Mouse (Mus musculus) olfactory bulb, adult 2 months (tissue): ENCODE results near the gene Cyp4v3.

Experiments
- CTCF ChIP-seq: fragments of 200-500 bp; IDR thresholded peaks from 2 replicates; pipeline ENCODE4 v1.5.1; 2012; ENCODE audit warnings: low read depth, mild to moderate bottlenecking, low read length, moderate library complexity; ENCODE audit not compliant: insufficient read depth
- POLR2A ChIP-seq: fragments of 200-500 bp; IDR thresholded peaks from 2 replicates; pipeline ENCODE4 v1.6.1; 2012; ENCODE audit warnings: mild to moderate bottlenecking, low read depth, low read length, moderate library complexity; ENCODE audit not compliant: insufficient read depth

- TF ChIP-seq CTCF, result no peak
- no peak for TF ChIP-seq POLR2A
Measured at GRCm38 (mm10) chr8:45362323-45362722, 29.3 kb upstream of the Cyp4v3 start.
